Mouse (Mus musculus): ENCODE measurements around the gene Lamb1.

- TF ChIP-seq CTCF (IDR thresholded peaks at IDR 0.05; ENCODE audit: borderline replicate concordance, insufficient read depth, low read length) (no peak), POLR2A (IDR thresholded peaks at IDR 0.05; ENCODE audit: low read depth, low read length) (no peak)
Measured at GRCm38 (mm10) chr12:31244691-31245090, 20.3 kb upstream of the Lamb1 start.

Measured in embryonic fibroblast, embryonic 13.5 days (primary cell).